Mouse (Mus musculus): ENCODE results near the gene Utf1. TPM values are rescaled to one million over a fixed set of nuclear protein-coding genes. Genes with fewer than 3 reads are reported as not detected.

Utf1 gene
- polyA plus RNA-seq, 2 experiments: not detected

GRCm38 (mm10) chr7:139970979-139971378 lies 27.4 kb downstream of the Utf1 start:
- no peaks in the 10 kb centered on the region for H3K9me3 ChIP-seq (ENCODE audit: control insufficient read depth, low read length)
- DNase-seq (ENCODE audit: low read depth in 3 of 3, low spot score in 3 of 3) (no peak), ATAC-seq (ENCODE audit: insufficient read depth) (no peak)
- WGBS (ENCODE audit: insufficient replicate concordance): 56% methylated on average over 5 of the region's 5 CpGs
- H3K36me3 ChIP-seq (replicated peaks; ENCODE audit: control insufficient read depth, insufficient read depth, low read depth): no peaks in the 10 kb centered on the region
- H3K4me1 ChIP-seq (replicated peaks; ENCODE audit: control insufficient read depth in 2 of 2, insufficient read depth in 2 of 2, low read length in 1 of 2): peaks cover 0 to 2% of the 10 kb centered on the region in 2 experiments; a peak in 1 of 4 replicates
- TF ChIP-seq CTCF (IDR thresholded peaks at IDR 0.05; ENCODE audit: low read depth) (no peak), EP300 (IDR thresholded peaks at IDR 0.05; ENCODE audit: low read depth) (no peak)
- H3K4me3 ChIP-seq (ENCODE audit: insufficient read depth in 1 of 2, low read depth in 2 of 2, low read length in 2 of 2): no peak overlapping the region
- H3K9ac ChIP-seq (replicated peaks): no peak overlapping the region
- H3K27me3 ChIP-seq (ENCODE audit: control insufficient read depth, insufficient read depth, low read length): no peaks in the 10 kb centered on the region; the same call in 1 of the 2 replicates
- H3K4me2 ChIP-seq (ENCODE audit: low read depth): no peak overlapping the region
- H3K27ac ChIP-seq: no peak overlapping the region

GRCm38 (mm10) chr7:139971436-139971835 lies 27.8 kb downstream of the Utf1 start:
- 19% methylated on average over 6 of the region's 6 CpGs for WGBS (ENCODE audit: insufficient replicate concordance)
- Histone ChIP-seq H3K9ac (replicated peaks) (no peak overlapping the region), H3K36me3 (replicated peaks; ENCODE audit: control insufficient read depth, insufficient read depth, low read depth) (no peaks in the 10 kb centered on the region), H3K27me3 (ENCODE audit: control insufficient read depth, insufficient read depth, low read length) (no peaks in the 10 kb centered on the region; the same call in 1 of the 2 replicates), H3K4me3 (ENCODE audit: insufficient read depth in 1 of 2, low read depth in 2 of 2, low read length in 2 of 2) (no peak overlapping the region), H3K4me2 (ENCODE audit: low read depth) (no peak overlapping the region), H3K27ac (no peak overlapping the region), H3K4me1 (replicated peaks; ENCODE audit: control insufficient read depth in 2 of 2, insufficient read depth in 2 of 2, low read length in 1 of 2) (peaks cover 0 to 2% of the 10 kb centered on the region in 2 experiments; a peak in 1 of 4 replicates), H3K9me3 (ENCODE audit: control insufficient read depth, low read length) (no peaks in the 10 kb centered on the region)
- TF ChIP-seq CTCF (IDR thresholded peaks at IDR 0.05; ENCODE audit: low read depth) (no peak), EP300 (IDR thresholded peaks at IDR 0.05; ENCODE audit: low read depth) (no peak)
- no peak for ATAC-seq (ENCODE audit: insufficient read depth)
- DNase-seq (ENCODE audit: low read depth in 3 of 3, low spot score in 3 of 3): no peak

GRCm38 (mm10) chr7:139972923-139973331 lies 29.3 kb downstream of the Utf1 start:
- H3K4me3 ChIP-seq (ENCODE audit: insufficient read depth in 1 of 2, low read depth in 2 of 2, low read length in 2 of 2): no peak overlapping the region
- ATAC-seq (ENCODE audit: insufficient read depth) (no peak), DNase-seq (ENCODE audit: low read depth in 3 of 3, low spot score in 3 of 3) (no peak)
- H3K9me3 ChIP-seq (ENCODE audit: control insufficient read depth, low read length): no peaks in the 10 kb centered on the region
- TF ChIP-seq EP300 (IDR thresholded peaks at IDR 0.05; ENCODE audit: low read depth): no peak
- TF ChIP-seq CTCF (IDR thresholded peaks at IDR 0.05; ENCODE audit: low read depth): no peak
- no peak overlapping the region for H3K27ac ChIP-seq
- H3K27me3 ChIP-seq (ENCODE audit: control insufficient read depth, insufficient read depth, low read length): no peaks in the 10 kb centered on the region; the same call in 1 of the 2 replicates
- peaks cover 0 to 2% of the 10 kb centered on the region in 2 experiments; a peak in 1 of 4 replicates for H3K4me1 ChIP-seq (replicated peaks; ENCODE audit: control insufficient read depth in 2 of 2, insufficient read depth in 2 of 2, low read length in 1 of 2)
- no peaks in the 10 kb centered on the region for H3K36me3 ChIP-seq (replicated peaks; ENCODE audit: control insufficient read depth, insufficient read depth, low read depth)
- H3K4me2 ChIP-seq (ENCODE audit: low read depth): no peak overlapping the region
- no peak overlapping the region for H3K9ac ChIP-seq (replicated peaks)

- H3K36me3 ChIP-seq (replicated peaks; ENCODE audit: control insufficient read depth, insufficient read depth, low read depth): no peaks in the 10 kb centered on the region
- ATAC-seq (ENCODE audit: insufficient read depth): no peak
- no peak overlapping the region for H3K4me3 ChIP-seq (ENCODE audit: insufficient read depth in 1 of 2, low read depth in 2 of 2, low read length in 2 of 2)
- no peak for TF ChIP-seq CTCF (IDR thresholded peaks at IDR 0.05; ENCODE audit: low read depth)
- TF ChIP-seq EP300 (IDR thresholded peaks at IDR 0.05; ENCODE audit: low read depth): no peak
- H3K9me3 ChIP-seq (ENCODE audit: control insufficient read depth, low read length): no peaks in the 10 kb centered on the region
- WGBS (ENCODE audit: insufficient replicate concordance): 22% methylated on average over 10 of the region's 10 CpGs
- peaks cover 0 to 6% of the 10 kb centered on the region in 2 experiments; a peak in 2 of 4 replicates for H3K4me1 ChIP-seq (replicated peaks; ENCODE audit: control insufficient read depth in 2 of 2, insufficient read depth in 2 of 2, low read length in 1 of 2)
- no peak overlapping the region for H3K9ac ChIP-seq (replicated peaks)
- no peak overlapping the region for H3K27ac ChIP-seq
- DNase-seq (ENCODE audit: low read depth in 3 of 3, low spot score in 3 of 3): no peak
- no peak overlapping the region for H3K4me2 ChIP-seq (ENCODE audit: low read depth)
- H3K27me3 ChIP-seq (ENCODE audit: control insufficient read depth, insufficient read depth, low read length): no peaks in the 10 kb centered on the region; the same call in 1 of the 2 replicates
Measured at GRCm38 (mm10) chr7:139974307-139974706, 30.7 kb downstream of the Utf1 start.

- H3K9ac ChIP-seq (replicated peaks): no peak overlapping the region
- no peak for ATAC-seq (ENCODE audit: insufficient read depth)
- no peaks in the 10 kb centered on the region for H3K36me3 ChIP-seq (replicated peaks; ENCODE audit: control insufficient read depth, insufficient read depth, low read depth)
- no peak overlapping the region for H3K4me3 ChIP-seq (ENCODE audit: insufficient read depth in 1 of 2, low read depth in 2 of 2, low read length in 2 of 2)
- no peak overlapping the region for H3K27ac ChIP-seq
- no peaks in the 10 kb centered on the region; the same call in 1 of the 2 replicates for H3K27me3 ChIP-seq (ENCODE audit: control insufficient read depth, insufficient read depth, low read length)
- H3K4me1 ChIP-seq (replicated peaks; ENCODE audit: control insufficient read depth in 2 of 2, insufficient read depth in 2 of 2, low read length in 1 of 2): peaks cover 0 to 6% of the 10 kb centered on the region in 2 experiments; a peak in 2 of 4 replicates
- TF ChIP-seq EP300 (IDR thresholded peaks at IDR 0.05; ENCODE audit: low read depth): no peak
- no peak for TF ChIP-seq CTCF (IDR thresholded peaks at IDR 0.05; ENCODE audit: low read depth)
- DNase-seq (ENCODE audit: low read depth in 3 of 3, low spot score in 3 of 3): no peak
- no peaks in the 10 kb centered on the region for H3K9me3 ChIP-seq (ENCODE audit: control insufficient read depth, low read length)
- WGBS (ENCODE audit: insufficient replicate concordance): 58% methylated on average over 5 of the region's 5 CpGs
- H3K4me2 ChIP-seq (ENCODE audit: low read depth): no peak overlapping the region
Measured at GRCm38 (mm10) chr7:139975471-139975870, 31.9 kb downstream of the Utf1 start.

All from liver, embryonic 14.5 days (tissue).